Comparison of ENCODE assay signal across 12 mouse cellular contexts in the genomic region with DNA sequence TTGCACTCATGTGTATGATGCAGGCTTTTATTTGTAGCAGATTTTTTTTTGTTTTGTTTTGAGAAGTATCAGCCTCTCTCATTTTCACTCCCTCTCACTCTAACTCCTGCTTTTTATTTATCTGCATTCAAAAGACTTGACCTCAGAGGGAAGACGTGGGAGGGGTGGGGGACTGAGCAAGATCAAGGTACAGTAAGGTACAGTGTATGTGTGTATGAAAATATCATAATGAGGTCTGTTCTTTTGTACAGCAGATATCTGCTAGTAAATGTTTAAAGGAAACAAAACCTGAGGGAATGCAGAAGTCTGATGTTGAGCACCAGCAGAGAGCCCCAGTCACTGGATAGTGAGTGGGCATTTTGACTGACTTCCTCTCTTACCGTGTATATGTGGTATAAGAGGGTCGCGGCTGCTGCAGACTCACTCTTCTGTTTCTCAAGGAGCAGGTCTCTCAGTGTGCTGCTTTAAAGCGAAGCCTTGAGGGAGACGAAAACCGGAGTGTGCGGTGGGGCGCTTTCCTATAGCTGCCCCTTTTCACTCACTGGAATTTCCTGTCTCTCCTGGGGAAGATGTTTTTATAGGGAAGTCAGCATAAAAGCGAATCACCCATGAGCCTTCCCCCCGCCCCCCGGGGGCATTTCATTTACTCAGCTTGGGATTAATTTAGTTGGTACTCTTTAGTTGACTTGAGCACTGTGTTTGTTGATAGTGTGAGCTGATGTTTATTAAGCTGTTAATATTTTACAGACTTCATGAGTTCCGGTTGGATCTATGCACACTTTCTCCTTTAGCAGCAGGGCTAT. TPM values are rescaled to one million over a fixed set of nuclear protein-coding genes. Genes with fewer than 3 reads are reported as not detected.
A peak's percentile ranks its signal among the peaks of the same experiment; 100 is the strongest.
DNase-seq lines count a peak whose midpoint lies in the region; ATAC-seq lines count a peak whose summit lies in the region.
"Had no signal": no experiment of that assay in that cellular context is flagged by ENCODE, and none has a peak within 500 bp of the region (broad histone marks: within the 10 kb centered on the region; RNA-seq: fewer than 3 reads in every experiment).

No protein-coding gene starts in this region.

- peak overlapping the region; percentile 16; the same call in 1 of the 2 replicates for H3K9ac ChIP-seq in embryonic facial prominence, embryonic 13.5 days
- no peak overlapping the region for H3K9ac ChIP-seq in forebrain, embryonic 15.5 days (replicated peaks)
- H3K9ac ChIP-seq: hindbrain, embryonic 15.5 days; lung, embryonic 15.5 days had no signal

- no peaks in the 10 kb centered on the region for H3K27me3 ChIP-seq in heart, embryonic 10.5 days (ENCODE audit: insufficient read depth, poor library complexity, severe bottlenecking)
- H3K27me3 ChIP-seq in embryonic facial prominence, embryonic 13.5 days: no peaks in the 10 kb centered on the region
- peaks cover 40% of the 10 kb centered on the region for H3K27me3 ChIP-seq in forebrain, embryonic 15.5 days
- H3K27me3 ChIP-seq: hindbrain, embryonic 15.5 days had no signal

- H3K4me1 ChIP-seq in heart, embryonic 10.5 days: peaks cover 60% of the 10 kb centered on the region
- peaks cover 47% of the 10 kb centered on the region for H3K4me1 ChIP-seq in embryonic facial prominence, embryonic 13.5 days
- no peaks in the 10 kb centered on the region for H3K4me1 ChIP-seq in forebrain, embryonic 15.5 days
- H3K4me1 ChIP-seq: lung, embryonic 15.5 days had no signal

- H3K9me3 ChIP-seq in heart, embryonic 10.5 days: no peaks in the 10 kb centered on the region
- H3K9me3 ChIP-seq in embryonic facial prominence, embryonic 13.5 days: no peaks in the 10 kb centered on the region
- H3K9me3 ChIP-seq in forebrain, embryonic 15.5 days: no peaks in the 10 kb centered on the region
- H3K9me3 ChIP-seq: hindbrain, embryonic 15.5 days; lung, embryonic 15.5 days had no signal

- ATAC-seq in embryonic facial prominence, embryonic 13.5 days (ENCODE audit: insufficient number of reproducible peaks, insufficient read depth, low FRiP score, low TSS enrichment, low read depth): no peak
- ATAC-seq in forebrain, embryonic 15.5 days (replicated peaks): no peak

- H3K27ac ChIP-seq in heart, embryonic 10.5 days: peak overlapping the region; percentile 67
- peak overlapping the region; percentile 17; the same call in 1 of the 2 replicates for H3K27ac ChIP-seq in embryonic facial prominence, embryonic 13.5 days
- H3K27ac ChIP-seq in forebrain, embryonic 15.5 days (replicated peaks): no peak overlapping the region
- H3K27ac ChIP-seq: hindbrain, embryonic 15.5 days; lung, embryonic 15.5 days had no signal

- H3K4me3 ChIP-seq in heart, embryonic 10.5 days: no peak overlapping the region
- no peak overlapping the region for H3K4me3 ChIP-seq in embryonic facial prominence, embryonic 13.5 days
- no peak overlapping the region for H3K4me3 ChIP-seq in forebrain, embryonic 15.5 days
- H3K4me3 ChIP-seq: hindbrain, embryonic 15.5 days; lung, embryonic 15.5 days had no signal

- 44% methylated on average over 13 of the region's 13 CpGs for WGBS in heart, embryonic 10.5 days
- 20% methylated on average over 13 of the region's 13 CpGs for WGBS in embryonic facial prominence, embryonic 13.5 days
- WGBS in forebrain, embryonic 15.5 days: 68% methylated on average over 13 of the region's 13 CpGs

- DNase-seq in heart, embryonic 10.5 days (ENCODE audit: low spot score): no peak
- no peak for DNase-seq in heart, adult 8-10 months (ENCODE audit: low spot score)
- DNase-seq in kidney, postnatal 14 days: peak; percentile 60
- DNase-seq in neural tube, embryonic 10.5 days (ENCODE audit: extremely low spot score, low spot score): peak; percentile 36
- DNase-seq in adrenal gland, adult 18-20 months (ENCODE audit: low spot score in 2 of 2): no peak
- no peak for DNase-seq in gastrocnemius, postnatal 25 days
- DNase-seq: cerebellum, postnatal 36 days; thymus, adult 2 months had no signal

- H3K36me3 ChIP-seq in heart, embryonic 10.5 days: peaks cover 4% of the 10 kb centered on the region; the same call in 1 of the 2 replicates
- H3K36me3 ChIP-seq in embryonic facial prominence, embryonic 13.5 days: no peaks in the 10 kb centered on the region
- no peaks in the 10 kb centered on the region for H3K36me3 ChIP-seq in forebrain, embryonic 15.5 days
- H3K36me3 ChIP-seq: hindbrain, embryonic 15.5 days; lung, embryonic 15.5 days had no signal

- peak overlapping the region; percentile 39 for H3K4me2 ChIP-seq in embryonic facial prominence, embryonic 13.5 days
- H3K4me2 ChIP-seq in forebrain, embryonic 15.5 days (replicated peaks): no peak overlapping the region
- H3K4me2 ChIP-seq: hindbrain, embryonic 15.5 days; lung, embryonic 15.5 days had no signal

RNA-seq across cellular contexts. Expression of gene Lgr4, which starts 14.7 kb away (rescaled TPM):
- 10.2 and 12.7 TPM in 2 replicates for polyA plus RNA-seq in heart, embryonic 10.5 days (2016; fragmentation: Nextera tagmentation; extraction: Ambion mirVana)
- total RNA-seq in heart, adult 8-10 months (2022): 10 to 100 TPM; 21.8 to 23.5 (median 22.8) TPM
- 19.3 and 21.3 TPM in 2 replicates for polyA plus RNA-seq in embryonic facial prominence, embryonic 13.5 days (2015; fragmentation: Nextera tagmentation; extraction: Ambion mirVana)
- total RNA-seq in adrenal gland, adult 18-20 months (2021): 100 to 1,000 TPM; 106 to 208 TPM
- polyA plus RNA-seq in forebrain, embryonic 15.5 days (2015; fragmentation: Nextera tagmentation; extraction: Ambion mirVana): 2.8 and 3.0 TPM in 2 replicates
- total RNA-seq in gastrocnemius, postnatal 25 days (2021): 10 to 100 TPM; 21.0 TPM

RNA-seq across cellular contexts. Expression of gene Lin7c, which starts 41.5 kb away (rescaled TPM):
- polyA plus RNA-seq in heart, embryonic 10.5 days (2016; fragmentation: Nextera tagmentation; extraction: Ambion mirVana): 50.8 and 54.3 TPM in 2 replicates
- total RNA-seq in heart, adult 8-10 months (2022): 10 to 100 TPM; 41.5 to 45.6 (median 43.7) TPM
- polyA plus RNA-seq in embryonic facial prominence, embryonic 13.5 days (2015; fragmentation: Nextera tagmentation; extraction: Ambion mirVana): 54.0 and 61.3 TPM in 2 replicates
- total RNA-seq in adrenal gland, adult 18-20 months (2021): 10 to 100 TPM; 79.1 to 95.9 TPM
- 169 and 184 TPM in 2 replicates for polyA plus RNA-seq in forebrain, embryonic 15.5 days (2015; fragmentation: Nextera tagmentation; extraction: Ambion mirVana)
- 10 to 100 TPM; 23.3 to 24.6 TPM for total RNA-seq in gastrocnemius, postnatal 25 days (2021)

Comparison
In these comparisons a context has a peak if more than half of its experiments do, and no peak if none do; other contexts are left out.
1. DNase-seq: peak in kidney, postnatal 14 days (single experiment) and neural tube, embryonic 10.5 days (single experiment); none in heart, embryonic 10.5 days (single experiment), heart, adult 8-10 months (single experiment), adrenal gland, adult 18-20 months (0 of 2) and gastrocnemius, postnatal 25 days (single experiment).
2. RNA of gene Lgr4, which starts 14.7 kb away (total RNA-seq): 106 to 208 TPM in adrenal gland, adult 18-20 months; 21.8 to 23.5 TPM in heart, adult 8-10 months and 21.0 TPM in gastrocnemius, postnatal 25 days; every median in the first group is over 4 times any median in the second.